Mouse (Mus musculus) adrenal gland, postnatal 4 days (tissue): ENCODE measurements around the gene Gpr108. TPM values are rescaled to one million over a fixed set of nuclear protein-coding genes. Genes with fewer than 3 reads are reported as not detected.
"Not testable (repeated sequence)": the region's sequence is repeated elsewhere in the genome, so short reads cannot be mapped to it uniquely, and the experiment has no call there.

ENCODE experiments used
- DNase-seq, 2 experiments: peaks; one replicate each; pipeline ENCODE4 v3.0.0; 2021 to 2022; ENCODE audit warnings: low spot score in 2 of 2, mixed read lengths in 2 of 2
- long read RNA-seq, 2 experiments: library from polyadenylated mRNA; stranded (forward); transcript quantifications; one replicate each; pipeline ENCODE4 v2.0.0; 2021
- total RNA-seq, 2 experiments: library from RNA; stranded (reverse); gene quantifications; 2 replicates each; pipeline ENCODE4 v1.2.3; 2021

Gene Gpr108
- 10 to 100 TPM; 50.3 to 52.5 TPM for total RNA-seq
- long read RNA-seq, experiment 1, transcript Gpr108-201 (17 exons, 2,064 nt) = minor isoform, 34 of 92 reads
- long read RNA-seq, experiment 1, transcript Gpr108-204 (17 exons, 2,405 nt) = major isoform, 44 of 92 reads
- long read RNA-seq, experiment 1, partial matches to known transcripts = 4 of 92 reads
- long read RNA-seq, experiment 1, other reads (novel, unspliced or antisense) = 10 of 92 reads
- long read RNA-seq, experiment 2, transcript Gpr108-204 (17 exons, 2,405 nt) = minor isoform, 21 of 102 reads
- long read RNA-seq, experiment 2, transcript Gpr108-201 (17 exons, 2,064 nt) = major isoform, 43 of 102 reads
- long read RNA-seq, experiment 2, partial matches to known transcripts = 14 of 102 reads
- long read RNA-seq, experiment 2, other reads (novel, unspliced or antisense) = 24 of 102 reads

- DNase-seq = peak; percentile 40 to 70
Measured at GRCm38 (mm10) chr17:57248201-57248699, at the start of gene Gpr108. Gpr108 (minus strand) TSS chr17:57248446.

- DNase-seq = no peak
Measured at GRCm38 (mm10) chr17:57297040-57297439, 48.8 kb upstream of the Gpr108 start.

GRCm38 (mm10) chr17:57295935-57296334, 47.7 kb upstream of the Gpr108 start:
- no peak for DNase-seq

- no peak for DNase-seq
Measured at GRCm38 (mm10) chr17:57292968-57293367, 44.7 kb upstream of the Gpr108 start.

GRCm38 (mm10) chr17:57292302-57292701, 44.1 kb upstream of the Gpr108 start:
- DNase-seq = no peak

GRCm38 (mm10) chr17:57290671-57291055, 42.4 kb upstream of the Gpr108 start:
- no peak for DNase-seq

GRCm38 (mm10) chr17:57290001-57290670, 41.9 kb upstream of the Gpr108 start:
- no peak for DNase-seq

- DNase-seq = no peak
Measured at GRCm38 (mm10) chr17:57289252-57289651, 41.0 kb upstream of the Gpr108 start.

GRCm38 (mm10) chr17:57286718-57287355, 38.6 kb upstream of the Gpr108 start:
- no peak for DNase-seq

- DNase-seq = no peak
Measured at GRCm38 (mm10) chr17:57285077-57285476, 36.8 kb upstream of the Gpr108 start.

- no peak for DNase-seq
Measured at GRCm38 (mm10) chr17:57283906-57284305, 35.7 kb upstream of the Gpr108 start.

GRCm38 (mm10) chr17:57280411-57280810, 32.2 kb upstream of the Gpr108 start:
- DNase-seq = no peak

- no peak for DNase-seq
Measured at GRCm38 (mm10) chr17:57279591-57280224, 31.5 kb upstream of the Gpr108 start.

GRCm38 (mm10) chr17:57278943-57279590, 30.8 kb upstream of the Gpr108 start, which contains the start of gene Vav1:
Vav1 (plus strand) TSS chr17:57279100.
- no peak for DNase-seq

- no peak for DNase-seq
Measured at GRCm38 (mm10) chr17:57278537-57278936, 30.3 kb upstream of the Gpr108 start.

- DNase-seq = not testable (repeated sequence)
Measured at GRCm38 (mm10) chr17:57277598-57278261, 29.5 kb upstream of the Gpr108 start.

GRCm38 (mm10) chr17:57276634-57277121, 28.4 kb upstream of the Gpr108 start:
- DNase-seq = peak; percentile 32 to 37

- no peak for DNase-seq
Measured at GRCm38 (mm10) chr17:57275997-57276351, 27.7 kb upstream of the Gpr108 start.

GRCm38 (mm10) chr17:57275111-57275996, 27.1 kb upstream of the Gpr108 start:
- peak; percentile 64 to 79 for DNase-seq
